Mouse (Mus musculus) kidney, adult 9 months (tissue): ENCODE data around the gene Acd.

Experiments
- DNase-seq: peaks from one replicate; pipeline ENCODE4 v3.0.0; 2022

The Acd gene

GRCm38 (mm10) chr8:105700566-105700965, 336 bp downstream of the Acd start:
- DNase-seq, result no peak

DNA sequence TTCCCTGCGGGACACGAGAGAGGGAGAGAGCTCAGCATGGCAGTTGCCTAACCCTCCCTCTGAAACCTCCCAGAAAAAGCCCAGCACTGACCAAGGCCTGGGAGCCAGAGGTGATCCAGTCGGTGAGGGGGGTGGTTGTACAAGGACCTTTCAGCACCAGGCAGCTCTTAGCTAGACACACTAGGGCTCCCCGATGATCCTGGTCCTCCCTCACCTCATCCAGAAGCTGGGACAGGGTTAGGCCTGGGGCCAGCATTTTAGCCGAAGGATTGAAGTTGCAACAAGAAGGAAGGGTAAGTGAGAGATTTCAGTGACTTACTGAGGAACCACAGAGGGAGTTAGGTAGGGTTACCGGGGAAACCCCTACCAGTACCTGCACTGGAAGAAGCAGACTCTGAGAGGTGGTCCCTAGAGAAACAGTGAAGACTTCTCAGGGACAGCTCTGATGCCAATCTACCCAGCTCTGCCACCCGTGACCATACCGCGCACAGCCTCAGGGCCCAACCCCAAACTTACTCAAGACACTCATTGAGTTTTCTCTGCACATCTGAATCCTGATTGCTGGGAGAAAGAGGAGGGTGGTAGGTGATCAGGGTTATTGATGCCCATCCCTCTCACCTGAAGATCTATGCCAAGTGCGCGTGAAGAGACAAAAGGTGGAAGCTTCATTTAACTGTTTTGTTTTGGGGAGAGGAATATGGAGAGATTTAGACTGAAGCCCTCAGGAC, 1.2 kb downstream of the Acd start:
- no peak for DNase-seq

- DNase-seq, result no peak
Measured at GRCm38 (mm10) chr8:105698734-105699133, 2.2 kb downstream of the Acd start.

- no peak for DNase-seq
Measured at GRCm38 (mm10) chr8:105697196-105697780, 3.6 kb downstream of the Acd start.

- no peak for DNase-seq
Measured at GRCm38 (mm10) chr8:105695080-105695780, 5.7 kb downstream of the Acd start.

DNA sequence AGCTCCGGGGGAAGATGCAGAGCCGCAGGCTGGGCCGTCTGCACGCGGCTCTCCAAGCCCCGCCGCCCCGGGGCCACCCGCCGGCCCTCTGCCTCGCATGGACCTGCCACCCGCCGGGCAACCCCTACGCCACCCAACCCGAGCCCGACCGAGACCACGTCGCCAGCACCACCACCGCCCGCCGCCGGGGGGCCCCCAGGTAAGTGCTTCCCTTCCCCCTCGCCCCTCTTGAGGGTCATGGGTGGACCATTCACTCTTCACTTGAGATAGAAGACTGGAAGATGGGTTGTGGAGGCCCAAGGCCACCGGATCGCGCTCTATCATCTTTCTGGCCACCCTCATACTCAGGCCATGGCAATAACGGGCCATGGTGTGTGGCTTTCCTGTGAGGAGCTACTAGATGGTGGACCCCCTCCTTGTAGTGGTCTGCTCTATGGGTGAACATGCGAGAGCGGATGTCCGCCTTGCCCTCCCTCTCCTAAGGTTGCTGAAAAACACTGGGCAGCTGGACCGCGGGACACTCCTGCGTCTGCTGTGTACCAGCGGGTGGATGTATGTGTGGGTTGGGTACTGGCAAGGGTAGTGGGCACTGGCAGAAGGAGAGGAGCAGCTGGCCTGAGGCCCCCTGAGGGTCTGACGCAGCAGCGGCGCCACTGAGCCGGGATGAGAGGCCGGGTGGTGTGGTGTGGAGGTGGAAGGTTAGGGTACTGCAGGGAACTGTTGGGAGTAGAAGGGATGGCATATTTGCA, 6.7 kb downstream of the Acd start:
- DNase-seq, result no peak

GRCm38 (mm10) chr8:105693648-105694047, 7.3 kb downstream of the Acd start:
- peak; percentile 62 for DNase-seq

DNA sequence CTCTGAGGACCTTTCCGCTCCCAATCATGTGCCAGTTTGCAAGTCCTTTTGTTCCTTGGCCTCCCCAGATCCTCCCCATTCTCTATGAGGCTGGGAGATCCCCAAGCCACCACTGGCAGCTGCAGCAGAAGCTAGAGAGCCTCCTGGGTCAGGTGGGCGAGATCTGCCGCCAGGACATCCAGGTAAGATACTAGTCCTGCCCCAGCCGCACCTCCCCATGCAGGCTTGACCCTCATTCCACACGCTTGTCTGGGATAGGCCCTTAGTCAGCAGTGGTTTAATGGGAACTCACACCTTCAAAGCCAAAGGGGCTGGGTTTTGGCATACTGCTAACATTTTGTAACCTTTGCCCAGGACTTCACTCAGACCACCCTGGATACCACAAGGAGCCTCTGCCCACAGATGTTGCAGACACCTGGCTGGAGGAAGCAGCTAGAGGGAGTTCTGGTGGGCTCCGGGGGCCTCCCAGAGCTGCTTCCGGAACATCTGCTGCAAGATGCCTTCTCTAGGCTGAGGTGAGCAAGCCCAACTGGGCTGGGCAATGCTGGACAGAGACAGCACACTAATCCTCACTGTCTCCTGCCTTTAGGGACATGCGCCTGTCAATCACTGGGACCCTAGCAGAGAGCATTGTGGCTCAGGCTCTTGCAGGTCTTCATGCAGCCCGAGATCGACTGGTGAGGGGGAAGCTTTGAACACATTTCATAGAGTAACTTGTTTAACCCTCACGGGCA, 8.3 kb downstream of the Acd start:
- DNase-seq, result no peak

- no peak for DNase-seq
Measured at GRCm38 (mm10) chr8:105690978-105691377, 9.9 kb downstream of the Acd start.

GRCm38 (mm10) chr8:105689983-105690360, 10.9 kb downstream of the Acd start:
- no peak for DNase-seq

- DNase-seq, result no peak
Measured at GRCm38 (mm10) chr8:105689256-105689982, 11.5 kb downstream of the Acd start.

GRCm38 (mm10) chr8:105688242-105688752, 12.6 kb downstream of the Acd start:
- DNase-seq, result no peak

GRCm38 (mm10) chr8:105687512-105687911, 13.4 kb downstream of the Acd start:
- DNase-seq, result no peak

DNA sequence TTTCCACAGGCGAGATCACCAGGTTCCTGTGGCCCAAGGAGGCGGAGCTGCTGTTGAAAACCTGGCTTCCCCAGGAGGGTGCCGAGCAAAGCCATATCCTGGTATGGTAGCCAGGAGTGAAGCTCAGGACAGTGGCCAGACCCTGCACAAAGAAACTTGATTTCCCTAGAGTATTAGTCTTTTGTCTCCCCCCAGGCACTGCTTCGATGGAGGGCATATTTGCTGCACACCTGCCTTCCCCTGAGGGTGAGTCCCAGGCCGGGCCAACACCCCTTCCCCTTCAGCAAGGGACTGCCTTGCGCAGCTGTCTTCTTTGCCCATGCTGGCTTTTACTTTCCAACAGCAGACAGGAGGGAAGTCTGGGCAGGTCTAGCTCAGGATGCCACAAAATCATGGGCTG, 14.4 kb downstream of the Acd start:
- no peak for DNase-seq

GRCm38 (mm10) chr8:105685796-105686308, 15.1 kb downstream of the Acd start, which contains the start of gene Carmil2:
Gene Carmil2, plus strand, starts transcription at chr8:105686274.
- peak; percentile 67 for DNase-seq

- DNase-seq, result no peak
Measured at GRCm38 (mm10) chr8:105685325-105685724, 15.6 kb downstream of the Acd start.

DNA sequence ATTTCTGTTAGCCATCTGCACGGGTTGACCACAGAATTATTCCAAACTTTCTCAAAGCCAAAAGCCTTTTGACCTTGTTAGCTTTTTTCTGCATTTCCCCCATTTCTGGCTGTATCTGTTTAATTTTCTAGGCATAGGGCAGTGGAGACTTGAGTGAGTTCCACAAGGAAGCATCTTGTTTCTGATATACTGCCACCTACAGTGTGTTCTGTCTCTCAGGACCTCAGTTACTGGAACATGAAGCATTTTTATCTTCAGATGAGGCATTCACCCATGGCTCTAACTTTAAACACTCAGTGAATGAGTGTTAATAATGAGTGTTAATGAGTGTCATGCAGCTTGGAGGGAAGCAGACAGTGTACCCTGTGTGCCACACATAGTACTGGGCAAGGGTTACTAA, 23.0 kb downstream of the Acd start:
- DNase-seq, result no peak

DNA sequence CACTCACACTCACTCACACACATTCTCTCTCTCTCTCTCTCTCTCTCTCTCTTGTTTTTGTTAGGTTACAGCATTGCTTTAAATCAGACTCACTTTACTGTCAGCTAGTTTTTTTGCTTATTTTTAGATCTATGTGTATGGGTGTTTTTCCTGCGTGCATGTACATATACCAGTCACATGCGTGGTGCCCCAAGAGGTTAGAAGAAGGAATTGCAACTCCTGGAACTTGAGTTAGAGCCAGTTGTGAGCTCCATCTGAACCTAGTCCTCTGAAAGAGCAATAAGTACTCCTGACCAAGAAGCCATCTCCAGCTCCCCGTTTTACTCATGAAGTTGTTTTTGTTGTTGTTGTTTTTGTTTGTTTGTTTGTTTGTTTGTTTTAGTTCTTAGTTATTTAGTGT, 39.7 kb downstream of the Acd start:
- peak; percentile 47 for DNase-seq

DNA sequence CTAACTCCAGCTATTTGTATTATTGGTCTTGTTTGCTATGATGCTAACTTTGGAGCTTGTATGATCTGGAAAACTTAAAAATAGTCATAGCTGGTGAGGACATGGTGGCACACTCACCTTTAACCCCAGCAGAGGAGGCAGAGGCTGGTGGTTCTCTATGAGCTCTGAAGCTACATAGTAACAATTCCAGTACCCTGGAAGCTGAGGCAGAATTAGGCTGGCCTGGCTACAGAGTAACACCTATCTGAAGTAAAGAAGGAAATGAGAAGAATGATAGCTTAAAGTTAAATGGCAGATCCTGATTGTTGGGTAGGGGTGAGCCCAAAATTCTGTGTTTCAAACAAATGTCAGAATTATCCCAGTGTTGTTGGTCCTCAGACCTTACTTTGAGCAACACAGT, 43.3 kb downstream of the Acd start:
- no peak for DNase-seq

DNA sequence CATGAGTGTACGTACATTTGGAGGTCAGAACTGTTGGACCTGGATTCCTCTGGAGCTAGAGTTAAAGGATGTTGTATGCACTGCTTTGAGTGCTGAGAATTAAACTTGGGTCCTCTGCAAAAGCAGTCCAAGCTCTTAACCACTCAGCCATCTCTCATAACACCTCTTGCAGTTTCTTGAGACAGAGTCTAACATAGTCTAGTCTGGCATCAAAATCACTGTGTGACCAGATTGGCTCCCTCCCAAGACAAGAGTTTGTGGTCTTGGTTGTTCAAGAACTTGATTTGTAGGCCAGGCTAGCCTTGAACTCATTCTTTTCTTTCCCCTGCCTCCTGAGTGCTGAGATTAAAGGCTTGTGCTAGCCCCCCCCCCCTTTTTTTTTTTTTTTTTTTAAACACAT, 52.0 kb downstream of the Acd start:
- DNase-seq, result no peak
